Mouse (Mus musculus) C2C12 (cell line): ENCODE measurements at regions not wholly inside any gene's neighbourhood (a gene's known extent, or its start where the extent isn't known, plus 50 kb on each side); places are given as distances from the start of the nearest gene placed in this dataset.

Experiments used
- H3K27me3 ChIP-seq: one replicate; pipeline ENCODE4 v1.6.1; 2011; ENCODE audit not compliant: control insufficient read depth, insufficient read depth, insufficient read length
- H3K36me3 ChIP-seq: one replicate; pipeline ENCODE4 v1.6.1; 2011; ENCODE audit not compliant: control insufficient read depth, insufficient read depth
- H3K4me3 ChIP-seq: one replicate; pipeline ENCODE4 v1.5.1; 2011; ENCODE audit warnings: mild to moderate bottlenecking, control low read depth; ENCODE audit not compliant: poor library complexity, insufficient read depth, severe bottlenecking
- H3K79me2 ChIP-seq: one replicate; pipeline ENCODE4 v1.6.1; 2011; ENCODE audit not compliant: control insufficient read depth, insufficient read depth
- H3K79me3 ChIP-seq: one replicate; pipeline ENCODE4 v1.6.1; 2011; ENCODE audit warnings: low read depth, control low read depth
- H3ac ChIP-seq: one replicate; pipeline ENCODE3; 2011; ENCODE audit warnings: low read depth; ENCODE audit not compliant: control insufficient read depth, insufficient read length
- CEBPB ChIP-seq: IDR thresholded peaks from one replicate; pipeline ENCODE4 v1.6.1; 2011; ENCODE audit warnings: low read depth, mild to moderate bottlenecking, control low read depth, moderate library complexity
- CTCF ChIP-seq: IDR thresholded peaks from one replicate; pipeline ENCODE4 v1.5.1; 2011; ENCODE audit not compliant: control insufficient read depth, insufficient read depth, insufficient read length
- FOSL1 ChIP-seq: IDR thresholded peaks from one replicate; pipeline ENCODE4 v1.8.0; 2011; ENCODE audit warnings: mild to moderate bottlenecking, low read length; ENCODE audit not compliant: poor library complexity, insufficient read depth, severe bottlenecking
- MAX ChIP-seq: IDR thresholded peaks from one replicate; pipeline ENCODE4 v1.6.1; 2011; ENCODE audit warnings: mild to moderate bottlenecking, control low read depth
- MYOD1 ChIP-seq: IDR thresholded peaks from one replicate; pipeline ENCODE4 v1.6.1; 2011; ENCODE audit warnings: low read depth; ENCODE audit not compliant: control insufficient read depth, insufficient read length
- MYOG ChIP-seq: IDR thresholded peaks from one replicate; pipeline ENCODE4 v1.6.1; 2011; ENCODE audit not compliant: control insufficient read depth, insufficient read length; ENCODE audit errors: extremely low read depth
- USF1 ChIP-seq: IDR thresholded peaks from one replicate; pipeline ENCODE4 v1.6.1; 2011; ENCODE audit warnings: low read depth, mild to moderate bottlenecking, control low read depth, moderate library complexity

DNA sequence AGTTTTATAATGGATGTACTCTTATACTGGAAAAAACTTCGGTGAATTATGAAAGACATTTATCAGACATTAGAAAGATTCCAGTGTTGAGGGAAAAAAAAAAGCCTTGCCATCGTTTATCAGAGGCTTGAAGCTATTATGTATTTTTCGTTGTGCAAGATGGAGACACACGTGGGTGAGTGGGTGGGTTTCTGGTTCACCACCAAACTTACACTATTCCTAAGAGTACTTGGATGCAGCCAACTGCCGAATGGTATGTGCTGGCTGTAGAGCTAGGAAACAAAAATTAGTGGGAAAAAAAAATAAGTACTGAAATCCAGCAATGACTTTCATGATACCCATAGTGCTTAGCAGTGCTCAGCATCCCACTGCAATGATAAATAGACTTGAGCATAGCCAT, 180.8 kb downstream of the Lmo4 start:
- Histone ChIP-seq H3K36me3 (no peaks in the 10 kb centered on the region), H3K79me3 (no peaks in the 10 kb centered on the region), H3K27me3 (no peaks in the 10 kb centered on the region), H3K79me2 (no peaks in the 10 kb centered on the region), H3ac (no peak overlapping the region), H3K4me3 (no peak overlapping the region)
- TF ChIP-seq FOSL1 = no peak
- no peak for TF ChIP-seq MYOD1
- TF ChIP-seq USF1 = no peak
- TF ChIP-seq MAX = no peak

DNA sequence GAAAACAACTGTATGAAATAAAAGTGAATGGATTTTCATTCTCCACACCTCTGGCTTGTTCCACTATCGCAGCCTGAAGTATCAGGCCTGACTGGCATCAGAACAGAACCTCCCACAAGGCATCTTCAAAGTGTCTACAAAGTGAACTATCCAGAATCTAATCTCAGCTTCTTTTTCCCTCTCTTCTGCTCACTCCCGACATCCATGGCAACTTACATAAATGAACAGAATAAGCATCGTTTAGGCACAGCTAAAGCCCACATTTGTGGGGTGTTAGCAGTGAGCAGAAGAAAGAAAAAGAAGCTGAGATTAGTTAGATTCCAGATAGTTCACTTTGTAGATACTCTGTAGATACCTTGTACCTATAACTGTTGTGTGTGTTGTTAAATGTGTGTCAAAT, 182.0 kb downstream of the Lmo4 start:
- Histone ChIP-seq H3K36me3 (no peaks in the 10 kb centered on the region), H3K27me3 (no peaks in the 10 kb centered on the region), H3K4me3 (no peak overlapping the region), H3K79me3 (no peaks in the 10 kb centered on the region), H3K79me2 (no peaks in the 10 kb centered on the region), H3ac (no peak overlapping the region)
- TF ChIP-seq CTCF = no peak
- no peak for TF ChIP-seq MYOD1
- no peak for TF ChIP-seq CEBPB
- TF ChIP-seq MAX = no peak
- TF ChIP-seq FOSL1 = no peak
- no peak for TF ChIP-seq USF1
- TF ChIP-seq MYOG = no peak

DNA sequence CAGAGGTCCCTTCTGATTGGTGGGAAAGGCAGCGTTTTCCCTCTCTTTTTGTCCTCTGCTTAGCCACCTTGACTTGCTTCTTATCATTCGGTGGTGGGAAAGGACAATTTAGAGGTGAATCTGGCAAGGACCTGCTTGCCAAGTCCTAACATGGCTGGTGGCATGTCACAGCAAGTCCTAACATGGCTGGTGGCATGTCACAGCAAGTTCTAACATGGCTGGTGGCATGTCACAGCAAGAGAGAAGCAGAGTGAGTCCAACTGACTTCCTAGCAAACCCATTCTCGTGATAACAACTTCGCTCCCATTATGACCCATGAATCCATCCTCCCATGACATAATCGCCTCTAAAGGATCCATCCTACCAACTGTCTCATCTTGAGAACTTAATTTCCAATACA, 183.1 kb downstream of the Lmo4 start:
- Histone ChIP-seq H3K79me3 (no peaks in the 10 kb centered on the region), H3K36me3 (no peaks in the 10 kb centered on the region), H3K4me3 (no peak overlapping the region), H3K27me3 (no peaks in the 10 kb centered on the region), H3ac (no peak overlapping the region), H3K79me2 (no peaks in the 10 kb centered on the region)
- TF ChIP-seq USF1 (no peak), CTCF (no peak), CEBPB (no peak), MAX (no peak), FOSL1 (no peak), MYOG (no peak), MYOD1 (no peak)

DNA sequence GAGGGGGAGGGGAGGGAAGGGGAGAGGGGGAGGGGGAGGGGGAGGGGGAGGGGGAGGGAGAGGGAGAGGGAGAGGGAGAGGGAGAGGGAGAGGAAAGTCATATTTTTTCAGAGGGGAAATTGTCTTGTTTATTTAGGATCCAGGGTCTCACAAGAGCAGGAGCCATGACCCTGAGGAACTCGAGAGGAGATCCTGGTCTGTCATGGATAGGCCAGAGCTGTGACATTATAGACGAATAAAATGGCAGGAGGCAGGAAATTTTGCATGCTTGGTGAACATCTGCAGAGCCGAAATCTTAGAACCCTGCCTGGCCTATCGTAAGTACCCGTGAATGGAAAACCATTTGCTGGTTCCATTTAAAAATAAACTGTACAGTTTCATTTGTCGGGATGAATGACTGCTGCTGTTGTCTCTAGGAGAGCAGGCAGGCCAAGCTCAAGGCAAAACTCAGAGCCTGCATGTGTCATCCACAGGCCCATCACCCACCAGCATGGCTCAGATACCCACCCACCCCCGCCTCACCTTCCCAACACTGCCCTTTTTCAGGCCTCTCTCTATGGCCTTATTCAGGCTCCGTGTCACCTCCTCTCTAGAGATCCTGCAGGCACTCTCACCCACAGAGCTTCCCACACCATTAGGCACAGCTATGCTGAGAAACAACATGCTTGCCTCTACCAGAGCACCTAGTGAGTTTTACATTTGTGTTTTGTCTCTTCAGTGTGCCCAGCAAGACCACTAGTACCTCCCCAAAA, 184.7 kb downstream of the Lmo4 start:
- no peaks in the 10 kb centered on the region for H3K79me2 ChIP-seq
- no peaks in the 10 kb centered on the region for H3K36me3 ChIP-seq
- no peaks in the 10 kb centered on the region for H3K27me3 ChIP-seq
- no peak overlapping the region for H3K4me3 ChIP-seq
- H3K79me3 ChIP-seq = no peaks in the 10 kb centered on the region
- TF ChIP-seq MYOG (no peak), MYOD1 (no peak), CTCF (no peak), CEBPB (no peak), USF1 (no peak), FOSL1 (no peak), MAX (no peak)
- H3ac ChIP-seq = no peak overlapping the region

DNA sequence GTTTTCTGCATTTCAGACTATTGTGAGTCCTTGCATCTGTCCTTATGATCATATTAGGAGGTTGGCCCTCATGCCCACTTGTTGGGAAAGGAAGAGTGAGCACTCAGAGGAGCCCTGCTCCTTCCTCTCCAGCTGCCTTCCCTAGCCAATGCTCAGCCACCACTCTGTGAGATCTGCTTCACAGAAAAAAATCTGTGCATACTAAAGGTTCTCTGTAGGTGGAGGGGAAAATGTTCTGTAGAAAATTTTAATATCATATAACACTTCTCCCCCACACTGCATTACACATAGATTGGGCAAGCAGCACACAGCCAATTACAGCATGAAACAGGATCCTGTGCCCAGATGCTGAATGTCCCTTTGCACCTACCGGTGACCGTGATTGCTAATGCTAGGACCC, 185.7 kb downstream of the Lmo4 start:
- H3K4me3 ChIP-seq = no peak overlapping the region
- no peak overlapping the region for H3ac ChIP-seq
- H3K36me3 ChIP-seq = no peaks in the 10 kb centered on the region
- TF ChIP-seq MAX (no peak), FOSL1 (no peak), MYOG (no peak), CTCF (no peak), MYOD1 (no peak), CEBPB (no peak), USF1 (no peak)
- H3K27me3 ChIP-seq = no peaks in the 10 kb centered on the region
- no peaks in the 10 kb centered on the region for H3K79me3 ChIP-seq
- H3K79me2 ChIP-seq = no peaks in the 10 kb centered on the region

DNA sequence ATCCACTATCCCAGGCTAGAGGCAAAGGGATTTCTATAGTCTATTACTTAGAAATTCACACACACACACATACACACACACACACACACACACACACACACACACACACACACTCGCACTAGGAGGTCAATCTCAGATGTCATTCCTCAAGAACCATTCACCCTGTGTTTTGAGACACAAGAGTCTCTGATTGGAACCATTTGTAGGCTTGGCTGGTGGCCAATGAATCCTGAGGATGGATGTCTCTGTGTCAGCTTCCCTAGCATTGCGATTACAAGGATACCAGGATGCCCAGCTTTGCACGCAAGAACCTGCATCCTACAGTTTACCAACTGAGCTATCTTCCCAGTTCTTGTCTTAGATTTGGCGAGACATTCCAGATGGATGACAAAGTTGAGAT, 186.5 kb downstream of the Lmo4 start:
- no peak overlapping the region for H3K4me3 ChIP-seq
- no peaks in the 10 kb centered on the region for H3K79me2 ChIP-seq
- H3ac ChIP-seq = no peak overlapping the region
- no peaks in the 10 kb centered on the region for H3K36me3 ChIP-seq
- no peaks in the 10 kb centered on the region for H3K27me3 ChIP-seq
- H3K79me3 ChIP-seq = no peaks in the 10 kb centered on the region
- TF ChIP-seq MYOD1 (no peak), MAX (no peak), MYOG (no peak), CEBPB (no peak), USF1 (no peak), CTCF (no peak), FOSL1 (no peak)
